Mouse (Mus musculus): ENCODE data around the gene Vwa2.

- TF ChIP-seq POLR2A (IDR thresholded peaks at IDR 0.05; ENCODE audit: control insufficient read depth, low read depth, low read length), result no peak
- TF ChIP-seq CTCF (IDR thresholded peaks at IDR 0.05; ENCODE audit: control insufficient read depth, insufficient read depth, insufficient replicate concordance, low read depth, low read length), result no peak
Measured at GRCm38 (mm10) chr19:56921744-56922143, 47.7 kb downstream of the Vwa2 start.
